Mouse (Mus musculus) cerebellum, postnatal 36 days (tissue): ENCODE results near the gene Cdh3.

Experiments used
- DNase-seq, 2 experiments: peaks; one replicate each; pipeline ENCODE4 v3.0.0; 2021 to 2022; ENCODE audit warnings: mixed read lengths in 2 of 2

The Cdh3 gene

GRCm38 (mm10) chr8:106510365-106510975 lies at the start of gene Cdh3:
TSS of gene Cdh3 (plus strand) at chr8:106510891.
- DNase-seq = peak in 1 of 2 experiments; percentile 31

- DNase-seq = no peak
Observed at GRCm38 (mm10) chr8:106462131-106462530, 48.6 kb upstream of the Cdh3 start.

GRCm38 (mm10) chr8:106463795-106464194 lies 46.9 kb upstream of the Cdh3 start:
- DNase-seq = no peak

- DNase-seq = no peak
Observed at GRCm38 (mm10) chr8:106469485-106469884, 41.2 kb upstream of the Cdh3 start.

GRCm38 (mm10) chr8:106474001-106474400 lies 36.7 kb upstream of the Cdh3 start:
- DNase-seq = no peak

GRCm38 (mm10) chr8:106500018-106500685 lies 10.5 kb upstream of the Cdh3 start, which contains the start of gene 6030452D12Rik:
TSS of gene 6030452D12Rik (plus strand) at chr8:106500522.
- no peak for DNase-seq

GRCm38 (mm10) chr8:106504241-106504640 lies 6.5 kb upstream of the Cdh3 start:
- DNase-seq = no peak

- no peak for DNase-seq
Observed at GRCm38 (mm10) chr8:106505328-106505965, 5.2 kb upstream of the Cdh3 start.

- no peak for DNase-seq
Observed at GRCm38 (mm10) chr8:106506106-106506505, 4.6 kb upstream of the Cdh3 start.

GRCm38 (mm10) chr8:106507761-106508331 lies 2.8 kb upstream of the Cdh3 start:
- DNase-seq = peak in 1 of 2 experiments; percentile 18

GRCm38 (mm10) chr8:106508456-106508855 lies 2.2 kb upstream of the Cdh3 start:
- no peak for DNase-seq

GRCm38 (mm10) chr8:106509079-106509780 lies 1.5 kb upstream of the Cdh3 start:
- no peak for DNase-seq

- DNase-seq = no peak
Observed at GRCm38 (mm10) chr8:106511065-106511501, 392 bp downstream of the Cdh3 start.

- DNase-seq = no peak
Observed at GRCm38 (mm10) chr8:106511531-106512041, 895 bp downstream of the Cdh3 start.

- DNase-seq = no peak
Observed at GRCm38 (mm10) chr8:106512475-106513150, 1.9 kb downstream of the Cdh3 start.

- DNase-seq = no peak
Observed at GRCm38 (mm10) chr8:106515946-106516479, 5.3 kb downstream of the Cdh3 start.

- no peak for DNase-seq
Observed at GRCm38 (mm10) chr8:106516581-106516980, 5.9 kb downstream of the Cdh3 start.

GRCm38 (mm10) chr8:106518763-106519162 lies 8.1 kb downstream of the Cdh3 start:
- DNase-seq = no peak

GRCm38 (mm10) chr8:106520578-106520977 lies 9.9 kb downstream of the Cdh3 start:
- DNase-seq = no peak

- no peak for DNase-seq
Observed at GRCm38 (mm10) chr8:106521845-106522244, 11.2 kb downstream of the Cdh3 start.

GRCm38 (mm10) chr8:106526725-106527124 lies 16.0 kb downstream of the Cdh3 start:
- DNase-seq = no peak
